ENCODE assay signal across 8 mouse cellular contexts in genomic region chr16:20535296-20536080, GRCm38 (mm10). TPM values are rescaled to one million over a fixed set of nuclear protein-coding genes. Genes with fewer than 3 reads are reported as not detected.
DNase-seq lines count a peak whose midpoint lies in the region; ATAC-seq and TF ChIP-seq lines count a peak whose summit lies in the region.

TSS of gene Ap2m1 (plus strand) at chr16:20535478.

- DNase-seq in G1E (ENCODE audit: low spot score) = peak; percentile 74
- DNase-seq in cerebellum, adult 18-20 months = peak; percentile 92 to 97
- peak; percentile 89 to 92 for DNase-seq in heart, postnatal 36 days
- DNase-seq in layer of hippocampus, adult 2 months (ENCODE audit: low spot score in 2 of 2) = peak; percentile 93 to 99
- DNase-seq in lung, embryonic 14.5 days = peak; percentile 99
- peak; percentile 92 for DNase-seq in thymus, adult 2 months

- H3K27ac ChIP-seq in forebrain, embryonic 16.5 days (ENCODE audit: low read length) = peak within 1 kb of the TSS; percentile 67
- H3K27ac ChIP-seq in layer of hippocampus, adult 2 months = peak within 1 kb of the TSS; percentile 98
- H3K27ac ChIP-seq in lung, embryonic 14.5 days (ENCODE audit: low read depth) = peak within 1 kb of the TSS; percentile 87
- H3K27ac ChIP-seq in olfactory bulb, adult 2 months (ENCODE audit: insufficient read depth, low read depth, low read length) = peak within 1 kb of the TSS; percentile 76
- H3K27ac ChIP-seq in thymus, adult 2 months (ENCODE audit: control insufficient read depth, insufficient read depth, low read length) = no peak within 1 kb of the TSS

- H3K36me3 ChIP-seq in G1E (replicated peaks) = peaks cover 66% of the 10 kb centered on the region
- H3K36me3 ChIP-seq in forebrain, embryonic 16.5 days (ENCODE audit: control insufficient read depth, insufficient read depth) = peaks cover 25% of the 10 kb centered on the region
- peaks cover 63% of the 10 kb centered on the region for H3K36me3 ChIP-seq in lung, embryonic 14.5 days (ENCODE audit: insufficient read depth)
- peaks cover 28% of the 10 kb centered on the region for H3K36me3 ChIP-seq in thymus, adult 2 months (ENCODE audit: control insufficient read depth, insufficient read depth, low read length)

- TF ChIP-seq CTCF in G1E (IDR thresholded peaks at IDR 0.05; ENCODE audit: low read depth, low read length) = no peak
- peak; percentile 15; the same call in 1 of the 2 replicates for TF ChIP-seq CTCF in layer of hippocampus, adult 2 months (conservative IDR thresholded peaks at IDR 0.05)
- no peak; the same call in 1 of the 2 replicates for TF ChIP-seq CTCF in lung, embryonic 14.5 days (IDR thresholded peaks at IDR 0.05; ENCODE audit: low read depth)
- TF ChIP-seq CTCF in olfactory bulb, adult 2 months (IDR thresholded peaks at IDR 0.05; ENCODE audit: insufficient read depth, low read depth, low read length) = no peak
- TF ChIP-seq CTCF in thymus, adult 2 months (IDR thresholded peaks at IDR 0.05; ENCODE audit: borderline replicate concordance, control insufficient read depth, extremely low read depth, insufficient read depth, low read length, poor library complexity) = no peak

- under 1% methylated on average over 52 of the region's 52 CpGs for WGBS in forebrain, embryonic 16.5 days
- under 1% methylated on average over 52 of the region's 52 CpGs for WGBS in lung, embryonic 14.5 days
- under 1% methylated on average over 52 of the region's 52 CpGs for WGBS in olfactory bulb, adult 2 months
- under 1% methylated on average over 52 of the region's 52 CpGs for WGBS in thymus, adult 2 months

- intact Hi-C loops in heart, postnatal 36 days (cut with DNase I) = loop anchor here (1.0 to 5.0 kb wide), 3 partner anchors 18 to 137 kb away; partner anchors contain the start of gene Psmd2

- H3K4me3 ChIP-seq in G1E (ENCODE audit: low read depth, low read length) = peak within 1 kb of the TSS; percentile 83
- H3K4me3 ChIP-seq in forebrain, embryonic 16.5 days (replicated peaks; ENCODE audit: low read length) = peak within 1 kb of the TSS; percentile 97
- H3K4me3 ChIP-seq in layer of hippocampus, adult 2 months = peak within 1 kb of the TSS; percentile 98
- H3K4me3 ChIP-seq in lung, embryonic 14.5 days (ENCODE audit: low read depth, low read length) = peak within 1 kb of the TSS; percentile 93
- peak within 1 kb of the TSS; percentile 66 for H3K4me3 ChIP-seq in olfactory bulb, adult 2 months (ENCODE audit: insufficient read depth, low read depth, low read length)
- H3K4me3 ChIP-seq in thymus, adult 2 months (ENCODE audit: control insufficient read depth, insufficient read depth, low read length) = peak within 1 kb of the TSS; percentile 77

- H3K4me2 ChIP-seq in forebrain, embryonic 16.5 days (ENCODE audit: low read length) = peak within 1 kb of the TSS; percentile 94
- H3K4me2 ChIP-seq in lung, embryonic 14.5 days = peak within 1 kb of the TSS; percentile 84

- H3K9ac ChIP-seq in forebrain, embryonic 16.5 days (replicated peaks; ENCODE audit: low read depth, low read length) = peak within 1 kb of the TSS; percentile 99
- H3K9ac ChIP-seq in lung, embryonic 14.5 days = peak within 1 kb of the TSS; percentile 91

- H3K27me3 ChIP-seq in G1E (ENCODE audit: insufficient read depth, low read length) = no peaks in the 10 kb centered on the region
- no peaks in the 10 kb centered on the region for H3K27me3 ChIP-seq in forebrain, embryonic 16.5 days (replicated peaks; ENCODE audit: control insufficient read depth, insufficient read depth, low read length)
- H3K27me3 ChIP-seq in lung, embryonic 14.5 days (ENCODE audit: insufficient read depth, low read length) = no peaks in the 10 kb centered on the region
- no peaks in the 10 kb centered on the region for H3K27me3 ChIP-seq in thymus, adult 2 months (ENCODE audit: control insufficient read depth, insufficient read depth, low read length)

- ATAC-seq in G1E (ENCODE audit: extremely low read depth, insufficient number of reproducible peaks, low FRiP score, poor library complexity, severe bottlenecking) = peak; percentile 96
- peak; percentile 99 for ATAC-seq in forebrain, embryonic 16.5 days
- peak; percentile 99 for ATAC-seq in lung, embryonic 14.5 days (ENCODE audit: insufficient read depth)

- peak; percentile 78 for TF ChIP-seq POLR2A in olfactory bulb, adult 2 months (IDR thresholded peaks at IDR 0.05; ENCODE audit: insufficient read depth, low read depth, low read length)
- peak; percentile 42; the same call in 1 of the 2 replicates for TF ChIP-seq POLR2A in thymus, adult 2 months (IDR thresholded peaks at IDR 0.05; ENCODE audit: control insufficient read depth, extremely low read depth, insufficient read depth, low read length, poor library complexity)

- H3K4me1 ChIP-seq in G1E (ENCODE audit: insufficient read depth, low read depth, low read length) = peaks cover 42% of the 10 kb centered on the region
- H3K4me1 ChIP-seq in forebrain, embryonic 16.5 days (replicated peaks; ENCODE audit: control insufficient read depth, insufficient read depth, low read length) = peaks cover 26% of the 10 kb centered on the region
- H3K4me1 ChIP-seq in lung, embryonic 14.5 days (ENCODE audit: insufficient read depth) = 0 out of 2 replicates have a peak, but pooled peaks cover 7% of the 10 kb centered on the region
- peaks cover 14% of the 10 kb centered on the region for H3K4me1 ChIP-seq in olfactory bulb, adult 2 months (ENCODE audit: control insufficient read depth, insufficient read depth, low read length)
- peaks cover 18% of the 10 kb centered on the region for H3K4me1 ChIP-seq in thymus, adult 2 months (replicated peaks; ENCODE audit: control insufficient read depth, insufficient read depth, low read length)

- H3K9me3 ChIP-seq in G1E (replicated peaks) = no peaks in the 10 kb centered on the region
- no peaks in the 10 kb centered on the region for H3K9me3 ChIP-seq in forebrain, embryonic 16.5 days (ENCODE audit: control insufficient read depth, low read length)
- H3K9me3 ChIP-seq in lung, embryonic 14.5 days (ENCODE audit: low read depth, low read length) = no peaks in the 10 kb centered on the region

RNA-seq across cellular contexts. Expression of gene Ap2m1, which starts in this region (rescaled TPM):
- 302 and 342 TPM in 2 replicates for total RNA-seq in G1E (2014; fragmentation: Nextera tagmentation)
- 173 and 186 TPM in 2 replicates for total RNA-seq in G1E (2017)
- polyA plus RNA-seq in G1E (2012) = 67.5 and 73.4 TPM in 2 replicates
- polyA plus RNA-seq in forebrain, embryonic 16.5 days (2015; fragmentation: Nextera tagmentation; extraction: Ambion mirVana) = 1,152 and 1,198 TPM in 2 replicates
- 100 to 1,000 TPM; 210 to 214 TPM for total RNA-seq in heart, postnatal 36 days (2021)
- 100 to 1,000 TPM; 712 to 736 TPM for total RNA-seq in layer of hippocampus, adult 2 months (2021)
- 641 and 646 TPM in 2 replicates for polyA plus RNA-seq in lung, embryonic 14.5 days (2014; fragmentation: Nextera tagmentation; extraction: Ambion mirVana)
- 512 and 992 TPM in 2 replicates for polyA plus RNA-seq in olfactory bulb, adult 2 months (2012; ENCODE audit: insufficient read depth, insufficient read length, low replicate concordance, missing spikeins)
- polyA plus RNA-seq in thymus, adult 2 months (2012; rRNA removed) = 512 and 578 TPM in 2 replicates
